Mouse (Mus musculus): ENCODE measurements around the gene Rpl36al. TPM values are rescaled to one million over a fixed set of nuclear protein-coding genes. Genes with fewer than 3 reads are reported as not detected.

Gene Rpl36al
- total and polyA plus RNA-seq, 2 experiments = 129 to 466 TPM

DNA sequence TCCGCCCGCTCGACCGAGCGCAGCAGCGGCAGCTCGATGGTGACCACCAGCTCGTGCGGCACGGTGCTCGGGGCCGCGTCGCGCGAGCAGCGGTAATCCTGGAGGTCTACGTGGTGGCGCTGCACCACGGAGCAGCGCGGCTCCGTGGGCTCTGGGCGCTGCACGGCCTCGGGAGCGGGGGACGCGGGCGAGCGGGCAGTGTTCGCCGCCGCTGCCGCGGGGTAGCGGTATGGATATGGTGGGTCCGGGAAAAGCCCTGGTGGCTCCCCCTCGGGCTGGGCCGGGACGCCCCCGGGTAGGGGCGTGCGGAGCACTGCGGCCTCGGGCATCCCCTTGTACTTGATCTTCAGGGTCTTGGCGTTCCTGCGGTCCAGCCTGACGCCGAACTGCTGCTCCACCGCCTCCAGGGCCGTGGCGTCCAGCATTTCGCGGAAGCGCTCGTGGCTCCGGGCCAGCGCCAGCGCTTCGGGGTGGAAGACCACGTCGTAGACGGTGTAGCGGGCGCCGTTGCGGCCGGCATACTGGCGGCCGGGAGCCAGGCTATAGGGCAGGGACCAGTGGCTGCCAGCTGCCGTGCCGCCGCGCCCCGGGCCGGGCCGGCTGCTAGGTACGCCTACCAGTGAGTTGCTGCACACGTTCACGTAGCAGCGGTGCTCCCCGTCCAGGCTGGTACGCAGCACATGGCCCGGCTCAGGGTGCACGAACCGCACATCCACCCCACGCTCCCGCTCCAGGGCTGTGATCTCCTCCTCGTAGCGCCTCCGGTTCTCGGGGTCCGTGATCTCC lies 13.7 kb upstream of the Rpl36al start:
- Histone ChIP-seq H3K36me3 (ENCODE audit: control insufficient read depth, insufficient read depth, low read length) (peaks cover 7% of the 10 kb centered on the region), H3K27ac (replicated peaks; ENCODE audit: insufficient read depth, low read depth, low read length) (peak overlapping the region; percentile 84), H3K9ac (ENCODE audit: low read depth, low read length) (peak overlapping the region; percentile 98), H3K27me3 (ENCODE audit: control insufficient read depth, insufficient read depth, low read length) (no peaks in the 10 kb centered on the region), H3K4me1 (ENCODE audit: control insufficient read depth, insufficient read depth, low read length) (peaks cover 5% of the 10 kb centered on the region; the same call in 1 of the 2 replicates), H3K4me3 (ENCODE audit: insufficient read depth, low read depth, low read length) (peak overlapping the region; percentile 93), H3K79me2 (ENCODE audit: control insufficient read depth, insufficient read depth, low read length) (peaks cover 4% of the 10 kb centered on the region; the same call in 1 of the 2 replicates)
- under 1% methylated on average over 92 of the region's 94 CpGs for WGBS
- DNase-seq (ENCODE audit: extremely low read depth, low read depth, low spot score) = peak; percentile 35
- no peak for TF ChIP-seq POLR2A (IDR thresholded peaks at IDR 0.05; ENCODE audit: extremely low read depth, insufficient read depth, low read length)
- no peak for TF ChIP-seq CTCF (IDR thresholded peaks at IDR 0.05; ENCODE audit: low read depth, low read length)

DNA sequence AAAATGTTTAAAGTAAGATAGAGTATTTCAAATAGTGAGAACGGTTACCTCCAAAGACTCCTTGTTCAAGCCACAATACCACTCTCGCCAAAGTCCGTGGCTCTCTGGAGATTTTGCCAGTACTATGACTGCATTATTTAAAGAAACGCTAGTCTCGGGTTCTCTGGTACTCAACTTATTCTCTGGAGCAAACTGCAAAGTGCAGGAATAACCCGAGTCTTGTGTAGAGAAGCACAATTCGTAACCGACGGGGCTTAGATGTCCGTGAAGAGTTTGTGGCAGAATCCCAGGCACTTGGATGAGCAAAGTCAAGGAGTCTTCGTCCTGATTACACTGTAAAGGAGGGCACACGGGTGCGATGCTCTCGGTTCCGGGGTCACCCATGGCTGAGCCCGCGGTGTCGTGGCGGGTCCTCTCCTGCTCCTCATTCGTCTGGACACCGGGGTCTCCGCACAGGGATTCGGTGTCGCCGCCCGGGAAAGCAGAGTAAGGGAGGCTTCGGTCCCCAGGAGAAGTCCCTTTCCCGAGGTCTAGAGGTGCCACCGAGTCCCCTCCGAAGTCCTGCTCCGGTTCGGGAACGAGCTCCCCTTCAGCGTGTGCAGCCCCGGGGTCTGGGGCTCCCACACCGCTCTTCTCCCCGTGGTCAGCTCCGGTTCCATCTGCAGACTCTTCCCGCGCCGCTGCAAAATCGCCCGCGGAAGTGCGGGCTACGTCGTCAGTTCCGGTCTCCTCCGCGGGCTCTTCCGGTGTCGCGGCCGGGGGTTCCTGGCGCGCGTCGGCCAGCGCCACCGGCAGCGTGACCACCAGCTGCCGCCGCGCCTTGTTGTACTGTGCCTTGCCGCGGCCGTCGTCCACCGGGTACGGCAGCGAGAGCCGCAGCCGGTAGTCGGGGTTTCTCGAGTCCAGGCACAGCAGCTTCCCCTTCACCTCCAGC lies 12.8 kb upstream of the Rpl36al start, which contains the start of gene Gm49383:
Gene Gm49383 (minus strand): TSS at position 661 of the 934 bp plus-strand sequence.
- H3K79me2 ChIP-seq (ENCODE audit: control insufficient read depth, insufficient read depth, low read length) = peaks cover 4% of the 10 kb centered on the region; the same call in 1 of the 2 replicates
- H3K36me3 ChIP-seq (ENCODE audit: control insufficient read depth, insufficient read depth, low read length) = peaks cover 7% of the 10 kb centered on the region
- peak; percentile 58 for DNase-seq (ENCODE audit: extremely low read depth, low read depth, low spot score)
- H3K27me3 ChIP-seq (ENCODE audit: control insufficient read depth, insufficient read depth, low read length) = no peaks in the 10 kb centered on the region
- WGBS = under 1% methylated on average over 75 of the region's 75 CpGs
- H3K4me1 ChIP-seq (ENCODE audit: control insufficient read depth, insufficient read depth, low read length) = peaks cover 5% of the 10 kb centered on the region; the same call in 1 of the 2 replicates
- TF ChIP-seq CTCF (IDR thresholded peaks at IDR 0.05; ENCODE audit: low read depth, low read length) (no peak), POLR2A (IDR thresholded peaks at IDR 0.05; ENCODE audit: extremely low read depth, insufficient read depth, low read length) (peak; percentile 85)
- H3K27ac ChIP-seq (replicated peaks; ENCODE audit: insufficient read depth, low read depth, low read length) = peak within 1 kb of the TSS; percentile 84
- peak within 1 kb of the TSS; percentile 98 for H3K9ac ChIP-seq (ENCODE audit: low read depth, low read length)
- peak within 1 kb of the TSS; percentile 93 for H3K4me3 ChIP-seq (ENCODE audit: insufficient read depth, low read depth, low read length)

DNA sequence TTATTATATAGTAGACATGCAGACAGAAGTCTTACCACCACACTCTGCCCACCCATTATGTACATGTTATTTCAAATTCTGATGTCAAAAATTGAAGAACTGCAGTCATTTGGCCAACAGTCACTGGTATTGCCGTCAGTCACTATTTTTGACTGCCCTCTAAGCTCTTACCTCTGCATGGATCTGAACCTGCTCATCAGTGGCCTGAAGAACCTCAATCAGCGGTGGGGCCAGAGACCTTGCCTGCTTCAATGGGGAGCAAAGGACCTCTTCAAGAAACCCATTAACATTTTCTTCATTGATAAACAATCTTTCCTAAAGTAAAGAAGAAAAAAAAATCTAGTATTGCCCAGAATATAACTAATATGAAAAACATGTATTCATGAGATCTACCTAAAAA lies 8.8 kb upstream of the Rpl36al start:
- Histone ChIP-seq H3K27ac (replicated peaks; ENCODE audit: insufficient read depth, low read depth, low read length) (no peak overlapping the region), H3K36me3 (ENCODE audit: control insufficient read depth, insufficient read depth, low read length) (no peaks in the 10 kb centered on the region; the same call in 1 of the 2 replicates), H3K4me1 (ENCODE audit: control insufficient read depth, insufficient read depth, low read length) (peaks cover 2% of the 10 kb centered on the region), H3K79me2 (ENCODE audit: control insufficient read depth, insufficient read depth, low read length) (peaks cover 4% of the 10 kb centered on the region; the same call in 1 of the 2 replicates), H3K9ac (ENCODE audit: low read depth, low read length) (no peak overlapping the region), H3K4me3 (ENCODE audit: insufficient read depth, low read depth, low read length) (no peak overlapping the region), H3K27me3 (ENCODE audit: control insufficient read depth, insufficient read depth, low read length) (no peaks in the 10 kb centered on the region)
- WGBS = 91% methylated on average over 2 of the region's 2 CpGs
- no peak for TF ChIP-seq POLR2A (IDR thresholded peaks at IDR 0.05; ENCODE audit: extremely low read depth, insufficient read depth, low read length)
- TF ChIP-seq CTCF (IDR thresholded peaks at IDR 0.05; ENCODE audit: low read depth, low read length) = no peak
- no peak for DNase-seq (ENCODE audit: extremely low read depth, low read depth, low spot score)

DNA sequence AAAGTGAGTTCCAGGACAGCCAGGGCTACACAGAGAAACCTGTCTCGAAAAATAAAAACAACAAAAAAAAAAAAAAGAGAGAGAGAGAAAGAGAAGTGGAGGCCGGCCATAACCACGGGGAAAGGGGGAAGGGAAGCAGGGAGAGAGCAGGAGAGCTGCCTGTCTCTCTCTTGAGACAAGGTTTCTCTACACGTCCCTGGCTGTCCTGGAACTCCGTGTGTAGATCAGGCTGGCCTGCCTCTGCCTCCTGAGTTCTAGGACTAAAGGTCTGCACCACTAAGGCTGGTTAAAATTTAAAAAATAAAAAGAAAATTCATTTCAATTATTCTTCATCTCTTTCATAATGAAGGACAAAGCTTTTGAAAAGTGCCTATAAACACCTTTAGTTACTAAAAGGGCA lies 7.5 kb upstream of the Rpl36al start:
- peaks cover 10% of the 10 kb centered on the region for H3K4me1 ChIP-seq (ENCODE audit: control insufficient read depth, insufficient read depth, low read length)
- H3K36me3 ChIP-seq (ENCODE audit: control insufficient read depth, insufficient read depth, low read length) = no peaks in the 10 kb centered on the region; the same call in 1 of the 2 replicates
- no peak overlapping the region for H3K9ac ChIP-seq (ENCODE audit: low read depth, low read length)
- no peak overlapping the region for H3K4me3 ChIP-seq (ENCODE audit: insufficient read depth, low read depth, low read length)
- TF ChIP-seq CTCF (IDR thresholded peaks at IDR 0.05; ENCODE audit: low read depth, low read length) (no peak), POLR2A (IDR thresholded peaks at IDR 0.05; ENCODE audit: extremely low read depth, insufficient read depth, low read length) (no peak)
- no peaks in the 10 kb centered on the region; the same call in 1 of the 2 replicates for H3K79me2 ChIP-seq (ENCODE audit: control insufficient read depth, insufficient read depth, low read length)
- no peak overlapping the region for H3K27ac ChIP-seq (replicated peaks; ENCODE audit: insufficient read depth, low read depth, low read length)
- no peaks in the 10 kb centered on the region for H3K27me3 ChIP-seq (ENCODE audit: control insufficient read depth, insufficient read depth, low read length)
- WGBS = 87% methylated on average over 5 of the region's 5 CpGs
- DNase-seq (ENCODE audit: extremely low read depth, low read depth, low spot score) = no peak

DNA sequence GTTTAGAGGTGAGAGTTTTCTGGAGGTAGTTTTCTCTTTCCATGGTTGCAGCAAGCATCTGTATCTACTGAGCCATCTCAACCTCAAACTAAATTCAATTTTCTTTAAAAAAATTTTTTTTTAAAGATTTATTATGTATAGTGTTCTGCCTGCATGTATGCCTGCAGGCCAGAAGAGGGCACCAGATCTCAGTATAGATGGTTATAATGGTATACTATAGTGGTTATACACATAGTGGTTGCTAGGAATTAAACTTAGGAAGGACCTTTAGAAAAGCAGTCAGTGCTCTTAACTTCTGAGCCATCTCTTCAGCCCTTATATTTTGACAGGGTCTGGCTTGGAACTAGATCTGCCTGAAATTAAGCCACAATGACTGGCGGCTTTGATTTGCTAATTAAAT lies 6.6 kb upstream of the Rpl36al start:
- no peaks in the 10 kb centered on the region for H3K27me3 ChIP-seq (ENCODE audit: control insufficient read depth, insufficient read depth, low read length)
- DNase-seq (ENCODE audit: extremely low read depth, low read depth, low spot score) = no peak
- no peak overlapping the region for H3K27ac ChIP-seq (replicated peaks; ENCODE audit: insufficient read depth, low read depth, low read length)
- TF ChIP-seq POLR2A (IDR thresholded peaks at IDR 0.05; ENCODE audit: extremely low read depth, insufficient read depth, low read length) = no peak
- TF ChIP-seq CTCF (IDR thresholded peaks at IDR 0.05; ENCODE audit: low read depth, low read length) = 0 out of 2 replicates have a peak, but pooled peaks have one; percentile 2
- H3K79me2 ChIP-seq (ENCODE audit: control insufficient read depth, insufficient read depth, low read length) = peaks cover under 1% of the 10 kb centered on the region; the same call in 1 of the 2 replicates
- 97% methylated on average over 1 of the region's 1 CpGs for WGBS
- H3K36me3 ChIP-seq (ENCODE audit: control insufficient read depth, insufficient read depth, low read length) = no peaks in the 10 kb centered on the region; the same call in 1 of the 2 replicates
- no peak overlapping the region for H3K9ac ChIP-seq (ENCODE audit: low read depth, low read length)
- no peak overlapping the region for H3K4me3 ChIP-seq (ENCODE audit: insufficient read depth, low read depth, low read length)
- H3K4me1 ChIP-seq (ENCODE audit: control insufficient read depth, insufficient read depth, low read length) = peaks cover 10% of the 10 kb centered on the region

Data from liver, adult 2 months (tissue).